15 mouse cellular contexts compared by ENCODE assay signal in the genomic region with DNA sequence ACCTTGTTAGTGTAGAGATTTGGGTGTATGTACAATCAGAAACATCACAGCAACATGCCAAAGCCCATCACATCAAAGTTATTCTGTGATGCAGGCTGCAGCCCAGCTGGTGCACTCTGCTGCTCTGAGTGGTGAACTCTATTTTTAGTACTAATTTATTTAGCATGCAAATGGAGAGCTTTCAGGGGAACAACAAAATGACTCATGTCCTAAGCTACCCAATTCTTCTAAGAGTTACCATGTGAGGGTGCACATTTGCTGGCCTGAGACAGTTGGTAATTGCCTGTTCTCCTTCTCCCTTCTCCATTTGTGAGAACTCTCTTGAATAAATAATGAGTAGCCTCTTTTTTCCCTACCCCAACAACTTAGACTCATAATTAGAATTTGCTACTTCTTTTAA.
DNase-seq lines count a peak whose midpoint lies in the region; ATAC-seq and TF ChIP-seq lines count a peak whose summit lies in the region.
"Had no signal": no experiment of that assay in that cellular context is flagged by ENCODE, and none has a peak within 500 bp of the region (broad histone marks: within the 10 kb centered on the region; RNA-seq: fewer than 3 reads in every experiment).

No protein-coding gene starts in this region.

- TF ChIP-seq CTCF in forebrain, postnatal 0 days (IDR thresholded peaks at IDR 0.05; ENCODE audit: low read depth), result no peak

- no peaks in the 10 kb centered on the region for H3K9me3 ChIP-seq in hindbrain, embryonic 16.5 days (ENCODE audit: control insufficient read depth, low read length)
- H3K9me3 ChIP-seq in hindbrain, embryonic 14.5 days (ENCODE audit: control insufficient read depth, low read length), result 0 out of 2 replicates have a peak, but pooled peaks cover 3% of the 10 kb centered on the region
- H3K9me3 ChIP-seq in forebrain, postnatal 0 days (ENCODE audit: low read length), result no peaks in the 10 kb centered on the region
- H3K9me3 ChIP-seq: neural tube, embryonic 12.5 days had no signal

- no peaks in the 10 kb centered on the region for H3K4me1 ChIP-seq in hindbrain, embryonic 16.5 days (ENCODE audit: control insufficient read depth, insufficient read depth, low read depth, low read length)
- no peaks in the 10 kb centered on the region; the same call in 1 of the 2 replicates for H3K4me1 ChIP-seq in hindbrain, embryonic 14.5 days (replicated peaks; ENCODE audit: control insufficient read depth, insufficient read depth, low read length)
- no peaks in the 10 kb centered on the region for H3K4me1 ChIP-seq in forebrain, postnatal 0 days (ENCODE audit: insufficient read depth)
- H3K4me1 ChIP-seq: neural tube, embryonic 12.5 days had no signal

- H3K27me3 ChIP-seq in hindbrain, embryonic 16.5 days (replicated peaks; ENCODE audit: control insufficient read depth, insufficient read depth, low read length), result no peaks in the 10 kb centered on the region
- H3K27me3 ChIP-seq in hindbrain, embryonic 14.5 days (ENCODE audit: control insufficient read depth, insufficient read depth, low read length), result no peaks in the 10 kb centered on the region
- H3K27me3 ChIP-seq in forebrain, postnatal 0 days (ENCODE audit: insufficient read depth, low read length), result no peaks in the 10 kb centered on the region
- H3K27me3 ChIP-seq: neural tube, embryonic 12.5 days had no signal

- no peak for DNase-seq in hindbrain, embryonic 14.5 days (ENCODE audit: low spot score)
- DNase-seq in right cerebral cortex, postnatal 10 days (ENCODE audit: low spot score in 2 of 2), result peak; percentile 19 to 34
- no peak for DNase-seq in right cerebral cortex, postnatal 36 days (ENCODE audit: low spot score in 2 of 2)
- DNase-seq in forebrain, postnatal 0 days, result peak; percentile 20
- no peak for DNase-seq in kidney, postnatal 36 days
- DNase-seq in gastrocnemius, adult 8-10 months (ENCODE audit: low spot score in 2 of 2), result no peak
- DNase-seq in urinary bladder, postnatal 14 days (ENCODE audit: low spot score), result no peak
- DNase-seq: cerebellum, adult 11-12 months; kidney, postnatal 10 days; thymus, adult 18-20 months had no signal

- H3K27ac ChIP-seq in hindbrain, embryonic 16.5 days (ENCODE audit: low read depth, low read length), result no peak overlapping the region
- no peak overlapping the region for H3K27ac ChIP-seq in hindbrain, embryonic 14.5 days
- H3K27ac ChIP-seq in forebrain, postnatal 0 days (ENCODE audit: low read depth, low read length), result no peak overlapping the region
- H3K27ac ChIP-seq: neural tube, embryonic 12.5 days had no signal

- ATAC-seq in hindbrain, embryonic 16.5 days, result peak; percentile 40; the same call in 1 of the 2 replicates
- no peak; the same call in 1 of the 2 replicates for ATAC-seq in hindbrain, embryonic 14.5 days (ENCODE audit: low FRiP score)
- ATAC-seq in forebrain, postnatal 0 days, result peak; percentile 84
- ATAC-seq: intestine, embryonic 16.5 days; lung, postnatal 0 days had no signal

- no peak overlapping the region for H3K4me3 ChIP-seq in hindbrain, embryonic 16.5 days (ENCODE audit: low read length)
- no peak overlapping the region for H3K4me3 ChIP-seq in hindbrain, embryonic 14.5 days (replicated peaks; ENCODE audit: low read length)
- no peak overlapping the region for H3K4me3 ChIP-seq in forebrain, postnatal 0 days (ENCODE audit: low read depth, low read length)
- H3K4me3 ChIP-seq: neural tube, embryonic 12.5 days had no signal

- H3K36me3 ChIP-seq in hindbrain, embryonic 16.5 days (ENCODE audit: control insufficient read depth, insufficient read depth, low read length), result no peaks in the 10 kb centered on the region
- no peaks in the 10 kb centered on the region for H3K36me3 ChIP-seq in hindbrain, embryonic 14.5 days (replicated peaks; ENCODE audit: control insufficient read depth, insufficient read depth)
- no peaks in the 10 kb centered on the region for H3K36me3 ChIP-seq in forebrain, postnatal 0 days (ENCODE audit: insufficient read depth)
- H3K36me3 ChIP-seq: neural tube, embryonic 12.5 days had no signal

- H3K9ac ChIP-seq in hindbrain, embryonic 16.5 days (ENCODE audit: low read depth, low read length), result no peak overlapping the region
- no peak overlapping the region for H3K9ac ChIP-seq in hindbrain, embryonic 14.5 days
- H3K9ac ChIP-seq in forebrain, postnatal 0 days, result no peak overlapping the region
- H3K9ac ChIP-seq: neural tube, embryonic 12.5 days had no signal

- no peak overlapping the region for H3K4me2 ChIP-seq in hindbrain, embryonic 16.5 days (ENCODE audit: low read length)
- no peak overlapping the region for H3K4me2 ChIP-seq in hindbrain, embryonic 14.5 days (replicated peaks)
- H3K4me2 ChIP-seq in forebrain, postnatal 0 days (ENCODE audit: low read depth), result no peak overlapping the region
- H3K4me2 ChIP-seq: liver, embryonic 11.5 days; neural tube, embryonic 12.5 days had no signal

Comparison
In these comparisons a context has a peak if more than half of its experiments do, and no peak if none do; other contexts are left out.
1. DNase-seq: peak in right cerebral cortex, postnatal 10 days (2 of 2) and forebrain, postnatal 0 days (single experiment); none in hindbrain, embryonic 14.5 days (single experiment), right cerebral cortex, postnatal 36 days (0 of 2), kidney, postnatal 36 days (0 of 2), gastrocnemius, adult 8-10 months (0 of 2) and urinary bladder, postnatal 14 days (single experiment).